Mouse (Mus musculus) naive thymus-derived CD4-positive, alpha-beta T cell, adult 5 months (primary cell): Measurements from ENCODE around the gene BC004004. TPM values are rescaled to one million over a fixed set of nuclear protein-coding genes. Genes with fewer than 3 reads are reported as not detected.

Experiments
- polyA plus RNA-seq: library from polyadenylated mRNA; unstranded; fragments of 100-300 nt; shearing (Covaris generic); gene quantifications from one replicate; pipeline ENCODE4 v1.2.1, GENCODE M21; 2017

Gene BC004004
- polyA plus RNA-seq, result 46.3 TPM

DNA sequence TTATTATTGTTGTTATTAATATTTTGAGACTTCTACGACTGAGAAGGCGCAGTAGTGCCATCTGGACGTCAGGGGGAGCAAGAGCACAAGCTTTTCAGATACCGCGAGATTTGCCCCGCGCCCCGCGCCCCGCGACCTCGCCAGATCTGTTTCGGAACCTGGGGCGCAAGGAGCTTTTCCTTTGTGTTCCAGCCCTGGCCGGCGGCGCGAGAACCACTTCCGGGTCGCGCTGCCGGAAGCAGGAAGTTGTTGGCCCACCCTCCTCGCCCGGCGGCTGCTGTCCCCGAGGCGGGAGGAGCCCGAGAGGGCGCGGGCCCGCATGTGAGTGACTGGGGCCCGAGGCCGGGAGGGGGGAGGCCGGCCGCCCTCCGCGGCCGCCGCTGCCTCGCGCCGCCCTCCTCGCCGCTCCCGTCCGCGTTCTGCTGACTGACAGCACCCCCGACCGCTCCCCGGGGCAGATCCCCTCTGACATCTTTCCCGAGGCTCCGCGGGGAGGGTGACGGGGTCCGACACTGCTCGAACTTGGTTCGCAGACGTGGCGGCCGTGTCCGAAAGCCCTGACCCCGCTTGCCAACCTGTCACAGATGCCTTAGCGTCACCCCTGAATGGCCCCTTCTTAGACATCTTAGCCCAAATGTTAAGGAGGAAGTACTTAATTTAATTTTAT is at the start of gene BC004004:
Gene BC004004 (plus strand): TSS at position 107 of the 667 bp plus-strand sequence.

DNA sequence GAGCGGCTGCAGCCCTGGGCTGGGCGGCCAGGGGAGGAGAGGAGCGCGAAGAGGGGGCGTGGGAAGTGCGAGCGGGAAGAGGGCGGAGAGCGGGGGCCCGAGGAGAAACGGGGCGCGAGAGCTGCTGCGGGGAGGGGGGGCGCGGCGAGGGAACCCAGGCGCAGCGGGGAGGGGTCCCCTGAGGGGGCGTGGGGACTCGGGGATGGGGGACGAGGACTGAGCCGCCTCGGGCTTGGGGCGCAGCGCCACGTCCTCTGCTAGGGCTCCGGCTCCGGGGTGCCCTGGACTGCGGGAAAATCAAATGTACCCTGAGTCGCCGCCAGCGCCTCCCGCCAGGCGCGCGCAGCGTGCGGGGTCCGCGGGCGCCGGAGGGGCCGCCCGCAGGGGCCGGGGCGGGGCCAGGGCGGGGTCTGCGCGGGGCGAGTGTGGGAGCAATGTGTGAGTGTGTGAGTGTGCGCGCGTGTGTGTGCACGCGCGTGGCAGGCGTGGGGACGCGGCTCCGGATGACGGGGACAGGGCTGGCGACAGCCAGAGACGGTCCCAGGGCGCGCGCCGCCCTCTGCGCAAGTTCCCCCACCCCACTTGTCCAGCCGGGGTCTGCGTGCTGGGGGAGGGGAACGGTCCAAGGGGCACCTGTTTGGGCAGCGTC is 30.7 kb upstream of the BC004004 start, which contains the start of gene Cpne5:
Gene Cpne5 (minus strand): TSS at position 396 of the 649 bp plus-strand sequence.

DNA sequence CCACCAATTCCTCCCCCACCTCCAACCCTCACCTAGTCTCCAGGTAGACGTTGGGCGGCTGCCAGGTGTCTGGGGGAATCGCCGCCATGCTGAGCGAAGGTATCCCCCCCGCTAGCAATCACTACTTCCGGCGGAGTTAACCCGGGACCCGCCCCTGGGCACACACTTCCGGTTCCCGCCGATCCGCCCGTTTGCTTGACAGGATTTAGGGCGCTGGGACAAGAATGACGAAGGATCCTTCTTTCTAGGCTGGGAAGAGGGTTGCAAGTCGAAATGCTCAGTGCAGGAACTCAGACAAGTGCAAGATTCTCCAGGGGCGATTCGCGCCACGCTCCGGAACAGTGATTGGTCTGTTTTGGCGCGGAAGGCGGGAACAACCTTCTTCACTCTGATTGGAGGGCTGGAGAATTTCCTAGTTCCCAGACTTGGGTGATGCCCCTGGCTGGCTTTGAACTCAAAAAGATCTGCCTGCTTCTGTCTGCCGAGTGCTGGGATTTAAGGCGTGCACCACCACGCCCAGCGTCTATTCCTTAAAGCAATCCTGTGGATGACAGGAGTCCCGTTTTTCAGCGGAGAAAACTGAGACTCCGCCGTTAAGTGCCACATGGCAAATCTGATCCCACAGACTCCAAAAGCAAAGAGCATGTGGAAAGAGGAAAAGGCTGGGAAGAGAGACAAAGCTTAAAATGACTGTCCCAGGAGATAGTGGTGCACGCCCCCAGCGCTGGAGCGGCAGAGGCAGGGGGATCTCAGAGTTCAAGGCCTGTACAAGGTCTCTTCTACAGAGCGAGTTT is 4.6 kb upstream of the BC004004 start, which contains the start of gene Ppil1:
Gene Ppil1 (minus strand): TSS at position 347 of the 794 bp plus-strand sequence.

DNA sequence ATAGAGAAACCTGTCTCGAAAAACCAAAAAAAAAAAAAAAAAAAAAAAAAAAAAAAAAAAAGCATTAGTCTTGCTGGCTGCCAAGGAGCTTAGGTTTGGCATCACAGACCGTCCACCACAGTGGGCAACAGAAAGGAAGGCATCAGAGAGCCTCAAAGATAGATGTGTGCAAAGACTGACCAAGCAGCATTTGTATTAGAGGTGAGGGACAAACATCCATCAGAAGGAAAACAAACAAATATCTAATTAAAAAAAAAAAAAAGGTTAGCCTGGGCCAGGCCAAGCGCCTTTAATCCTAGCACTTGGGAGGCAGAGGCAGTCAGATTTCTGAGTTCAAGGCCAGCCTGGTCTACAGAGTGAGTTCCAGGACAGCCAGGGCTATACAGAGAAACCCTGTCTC is 48.8 kb downstream of the BC004004 start, which contains the start of gene Pi16:
Gene Pi16 (plus strand): TSS at position 301 of the 400 bp plus-strand sequence.

DNA sequence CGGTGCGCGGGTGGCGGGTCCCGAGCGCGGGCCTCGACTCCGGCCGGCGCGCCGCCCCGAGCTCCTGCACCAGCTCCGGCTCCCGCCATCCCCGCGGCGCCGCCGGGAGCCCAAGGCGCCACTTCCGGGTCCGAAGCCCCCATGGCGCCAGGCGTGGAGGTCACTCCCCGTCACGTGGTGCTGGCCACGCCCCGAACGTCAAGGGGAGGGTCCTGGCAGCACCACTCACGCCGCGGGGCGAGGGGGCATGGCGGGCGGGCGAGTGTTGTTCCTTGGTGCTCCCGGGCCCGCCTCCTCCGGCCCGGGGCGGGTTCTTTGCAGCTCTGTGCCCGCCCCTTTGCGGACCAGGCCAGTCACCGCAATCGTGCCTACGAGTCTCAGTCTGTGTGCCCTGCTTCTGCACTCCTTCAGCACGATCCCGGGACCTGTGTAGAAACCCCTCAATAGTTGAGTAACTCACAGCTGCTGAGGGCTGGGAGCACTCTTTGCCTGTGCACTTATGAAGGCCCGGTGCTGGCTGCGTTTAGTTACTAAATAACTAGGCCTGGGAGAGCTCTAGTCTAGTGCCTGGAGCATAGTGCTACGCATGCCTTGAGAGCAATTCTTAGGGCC is 79.2 kb downstream of the BC004004 start, which contains the start of gene Mtch1:
Gene Mtch1 (minus strand): TSS at position 290 of the 612 bp plus-strand sequence.

DNA sequence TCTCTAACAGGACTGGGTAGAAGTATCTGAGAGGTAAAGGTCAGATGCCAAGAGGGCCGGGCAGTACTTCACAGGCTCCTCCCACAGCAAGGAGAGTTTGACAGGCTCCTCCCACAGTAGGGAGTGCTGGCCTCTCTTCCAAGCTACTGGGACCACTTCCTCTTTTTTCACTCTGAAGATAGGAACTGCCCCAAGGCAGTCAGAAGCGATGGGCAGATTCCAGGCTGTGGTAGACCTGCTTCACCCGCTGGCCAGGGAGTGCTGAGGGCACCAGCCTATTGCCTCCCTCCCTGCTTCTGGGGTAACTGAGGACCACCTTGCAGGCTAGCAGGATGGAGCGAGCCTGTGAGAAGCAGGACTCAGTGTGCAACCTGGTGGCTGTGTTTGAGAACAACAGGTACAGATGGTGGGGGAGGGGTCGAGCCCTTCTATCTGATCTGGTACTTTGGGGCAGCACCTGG is 92.2 kb downstream of the BC004004 start, which contains the start of gene Fgd2:
Gene Fgd2 (plus strand): TSS at position 154 of the 461 bp plus-strand sequence.

Other genes with a start within 250 kb of the BC004004 start
- gene Srsf3, start 236.2 kb upstream of the BC004004 start, polyA plus RNA-seq, result 502 TPM
- 7.4 TPM for gene Cdkn1a, start 177.8 kb upstream of the BC004004 start, polyA plus RNA-seq
- not detected for gene Rab44, start 154.6 kb upstream of the BC004004 start, polyA plus RNA-seq
- 0.62 TPM for gene Cpne5, start 30.6 kb upstream of the BC004004 start, polyA plus RNA-seq
- 16.3 TPM for gene Ppil1, start 4.6 kb upstream of the BC004004 start, polyA plus RNA-seq
- gene Pi16, start 48.9 kb downstream of the BC004004 start, polyA plus RNA-seq, result not detected
- gene Mtch1, start 79.1 kb downstream of the BC004004 start, polyA plus RNA-seq, result 31.3 TPM
- gene Fgd2, start 92.1 kb downstream of the BC004004 start, polyA plus RNA-seq, result not detected
- gene Pim1, start 222.0 kb downstream of the BC004004 start, polyA plus RNA-seq, result 178 TPM